22 mouse cellular contexts compared by ENCODE assay signal in the genomic region with DNA sequence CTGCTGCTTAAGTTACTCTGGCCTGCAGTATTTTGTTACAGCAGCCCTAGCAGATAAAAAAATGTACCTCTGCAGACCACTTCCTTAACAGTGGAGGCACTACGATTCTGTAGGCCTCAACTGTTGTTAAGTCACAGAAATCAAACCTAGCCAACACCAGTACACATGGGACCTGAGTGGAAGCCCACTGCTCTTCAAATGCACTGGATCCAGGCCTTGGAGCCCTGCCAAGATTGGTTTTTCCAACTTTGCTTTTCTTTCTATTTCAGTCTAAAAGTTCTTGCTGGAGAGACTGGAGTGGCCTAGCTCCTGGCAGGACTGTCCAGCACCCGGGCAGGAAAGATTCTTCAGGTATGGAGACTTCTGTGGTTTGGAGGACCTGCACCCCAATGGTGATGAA. TPM values are rescaled to one million over a fixed set of nuclear protein-coding genes. Genes with fewer than 3 reads are reported as not detected.
DNase-seq lines count a peak whose midpoint lies in the region; ATAC-seq and TF ChIP-seq lines count a peak whose summit lies in the region.
"Had no signal": no experiment of that assay in that cellular context is flagged by ENCODE, and none has a peak within 500 bp of the region (broad histone marks: within the 10 kb centered on the region; RNA-seq: fewer than 3 reads in every experiment).

No protein-coding gene starts in this region.

- ATAC-seq in lung, embryonic 14.5 days (ENCODE audit: insufficient read depth) = no peak
- no peak for ATAC-seq in lung, postnatal 0 days
- ATAC-seq: activated CD4-positive, CD25-positive, alpha-beta regulatory T cell, adult 4 months; CD4-positive, CD25-positive, alpha-beta regulatory T cell, adult 4 months; Patski had no signal

- H3K36me3 ChIP-seq in heart, embryonic 10.5 days = no peaks in the 10 kb centered on the region
- H3K36me3 ChIP-seq in lung, embryonic 14.5 days (ENCODE audit: insufficient read depth) = 0 out of 2 replicates have a peak, but pooled peaks cover 4% of the 10 kb centered on the region
- no peaks in the 10 kb centered on the region for H3K36me3 ChIP-seq in lung, postnatal 0 days (ENCODE audit: insufficient read depth, low read length)

- H3K9me3 ChIP-seq in heart, embryonic 10.5 days = no peaks in the 10 kb centered on the region
- H3K9me3 ChIP-seq in lung, embryonic 14.5 days (ENCODE audit: low read depth, low read length) = no peaks in the 10 kb centered on the region
- H3K9me3 ChIP-seq in lung, postnatal 0 days (ENCODE audit: low read length) = no peaks in the 10 kb centered on the region
- H3K9me3 ChIP-seq: G1E had no signal

- no peak for TF ChIP-seq EP300 in lung, postnatal 0 days (IDR thresholded peaks at IDR 0.05)

- peaks cover 14% of the 10 kb centered on the region; the same call in 1 of the 2 replicates for H3K4me1 ChIP-seq in heart, embryonic 10.5 days
- H3K4me1 ChIP-seq in lung, embryonic 14.5 days (ENCODE audit: insufficient read depth) = no peaks in the 10 kb centered on the region
- H3K4me1 ChIP-seq in lung, postnatal 0 days (ENCODE audit: insufficient read depth, low read depth, low read length) = no peaks in the 10 kb centered on the region

- 83% methylated on average over 2 of the region's 2 CpGs for WGBS in heart, embryonic 10.5 days
- WGBS in lung, embryonic 14.5 days = 76% methylated on average over 2 of the region's 2 CpGs
- 73% methylated on average over 2 of the region's 2 CpGs for WGBS in lung, postnatal 0 days

- H3K9ac ChIP-seq in lung, embryonic 14.5 days = no peak overlapping the region
- no peak overlapping the region for H3K9ac ChIP-seq in lung, postnatal 0 days (replicated peaks; ENCODE audit: low read depth)

- H3K27me3 ChIP-seq in heart, embryonic 10.5 days (ENCODE audit: insufficient read depth, poor library complexity, severe bottlenecking) = no peaks in the 10 kb centered on the region
- H3K27me3 ChIP-seq in lung, embryonic 14.5 days (ENCODE audit: insufficient read depth, low read length) = no peaks in the 10 kb centered on the region
- H3K27me3 ChIP-seq in lung, postnatal 0 days (replicated peaks; ENCODE audit: insufficient read depth, low read length) = no peaks in the 10 kb centered on the region
- H3K27me3 ChIP-seq: CH12.LX, Patski had no signal

- no peak overlapping the region for H3K27ac ChIP-seq in heart, embryonic 10.5 days
- no peak overlapping the region for H3K27ac ChIP-seq in lung, embryonic 14.5 days (ENCODE audit: low read depth)
- no peak overlapping the region for H3K27ac ChIP-seq in lung, postnatal 0 days (ENCODE audit: low read length)

- no peak overlapping the region for H3K4me2 ChIP-seq in lung, embryonic 14.5 days
- H3K4me2 ChIP-seq in lung, postnatal 0 days (replicated peaks; ENCODE audit: low read depth, low read length) = no peak overlapping the region

- no peak for TF ChIP-seq CTCF in lung, embryonic 14.5 days (IDR thresholded peaks at IDR 0.05; ENCODE audit: low read depth)
- TF ChIP-seq CTCF in lung, postnatal 0 days (IDR thresholded peaks at IDR 0.05) = no peak

- no peak overlapping the region for H3K4me3 ChIP-seq in heart, embryonic 10.5 days
- no peak overlapping the region for H3K4me3 ChIP-seq in lung, embryonic 14.5 days (ENCODE audit: low read depth, low read length)
- no peak overlapping the region for H3K4me3 ChIP-seq in lung, postnatal 0 days (ENCODE audit: low read depth, low read length)

- peak; percentile 53 for DNase-seq in heart, adult 11 months
- no peak for DNase-seq in heart, adult 9 months (ENCODE audit: low spot score in 2 of 2)
- DNase-seq in heart, embryonic 10.5 days (ENCODE audit: low spot score) = peak; percentile 42
- DNase-seq in heart, postnatal 4 days = no peak
- peak; percentile 30 for DNase-seq in lung, embryonic 14.5 days
- no peak for DNase-seq in lung, postnatal 0 days (ENCODE audit: low spot score)
- DNase-seq: adrenal gland, adult 2 months; adrenal gland, adult 8-10 months; adrenal gland, postnatal 10 days; adrenal gland, postnatal 14 days; adrenal gland, postnatal 25 days; adrenal gland, postnatal 36 days; B cell, adult 2 months; cerebellum, adult 11 months; cerebellum, adult 11-12 months; cerebellum, adult 18-20 months had no signal

RNA-seq across cellular contexts. Expression of gene Paqr5, which starts 29.6 kb away (rescaled TPM):
- 0.39 and 0.51 TPM in 2 replicates for polyA plus RNA-seq in heart, embryonic 10.5 days (2016; fragmentation: Nextera tagmentation; extraction: Ambion mirVana)
- not detected for total RNA-seq in heart, postnatal 4 days (2021)
- 1.7 and 3.7 TPM in 2 replicates for polyA plus RNA-seq in lung, embryonic 14.5 days (2014; fragmentation: Nextera tagmentation; extraction: Ambion mirVana)
- 8.7 and 10.5 TPM in 2 replicates for polyA plus RNA-seq in lung, postnatal 0 days (2015; fragmentation: Nextera tagmentation; extraction: Ambion mirVana)
- total RNA-seq: MEL had no signal
- polyA plus RNA-seq: G1E had no signal

Comparison
In these comparisons a context has a peak if more than half of its experiments do, and no peak if none do; other contexts are left out.
1. DNase-seq: peak in heart, adult 11 months (single experiment), heart, embryonic 10.5 days (single experiment) and lung, embryonic 14.5 days (single experiment); none in heart, adult 9 months (0 of 2), heart, postnatal 4 days (single experiment) and lung, postnatal 0 days (single experiment).